Mouse (Mus musculus) C2C12 (cell line): ENCODE measurements around the gene Stx11. TPM values are rescaled to one million over a fixed set of nuclear protein-coding genes. Genes with fewer than 3 reads are reported as not detected.

Source experiments
- H3K27me3 ChIP-seq: one replicate; pipeline ENCODE4 v1.6.1; 2011; ENCODE audit not compliant: control insufficient read depth, insufficient read depth, insufficient read length
- H3K36me3 ChIP-seq: one replicate; pipeline ENCODE4 v1.6.1; 2011; ENCODE audit not compliant: control insufficient read depth, insufficient read depth
- H3K4me3 ChIP-seq: one replicate; pipeline ENCODE4 v1.5.1; 2011; ENCODE audit warnings: mild to moderate bottlenecking, control low read depth; ENCODE audit not compliant: poor library complexity, insufficient read depth, severe bottlenecking
- H3K79me2 ChIP-seq: one replicate; pipeline ENCODE4 v1.6.1; 2011; ENCODE audit not compliant: control insufficient read depth, insufficient read depth
- H3K79me3 ChIP-seq: one replicate; pipeline ENCODE4 v1.6.1; 2011; ENCODE audit warnings: low read depth, control low read depth
- H3ac ChIP-seq: one replicate; pipeline ENCODE3; 2011; ENCODE audit warnings: low read depth; ENCODE audit not compliant: control insufficient read depth, insufficient read length
- CEBPB ChIP-seq: IDR thresholded peaks from one replicate; pipeline ENCODE4 v1.6.1; 2011; ENCODE audit warnings: low read depth, mild to moderate bottlenecking, control low read depth, moderate library complexity
- CTCF ChIP-seq: IDR thresholded peaks from one replicate; pipeline ENCODE4 v1.5.1; 2011; ENCODE audit not compliant: control insufficient read depth, insufficient read depth, insufficient read length
- FOSL1 ChIP-seq: IDR thresholded peaks from one replicate; pipeline ENCODE4 v1.8.0; 2011; ENCODE audit warnings: mild to moderate bottlenecking, low read length; ENCODE audit not compliant: poor library complexity, insufficient read depth, severe bottlenecking
- MAX ChIP-seq: IDR thresholded peaks from one replicate; pipeline ENCODE4 v1.6.1; 2011; ENCODE audit warnings: mild to moderate bottlenecking, control low read depth
- MYOD1 ChIP-seq: IDR thresholded peaks from one replicate; pipeline ENCODE4 v1.6.1; 2011; ENCODE audit warnings: low read depth; ENCODE audit not compliant: control insufficient read depth, insufficient read length
- MYOG ChIP-seq: IDR thresholded peaks from one replicate; pipeline ENCODE4 v1.6.1; 2011; ENCODE audit not compliant: control insufficient read depth, insufficient read length; ENCODE audit errors: extremely low read depth
- USF1 ChIP-seq: IDR thresholded peaks from one replicate; pipeline ENCODE4 v1.6.1; 2011; ENCODE audit warnings: low read depth, mild to moderate bottlenecking, control low read depth, moderate library complexity
- polyA plus RNA-seq: library from polyadenylated mRNA; unstranded; fragments of >200 nt; fragmentation: generic; extraction: Trizol; gene quantifications from one replicate; pipeline ENCODE4 v1.2.1, GENCODE M21; 2012; ENCODE audit warnings: missing spikeins

Stx11 gene
- polyA plus RNA-seq, 1 experiment: 2.5 TPM

DNA sequence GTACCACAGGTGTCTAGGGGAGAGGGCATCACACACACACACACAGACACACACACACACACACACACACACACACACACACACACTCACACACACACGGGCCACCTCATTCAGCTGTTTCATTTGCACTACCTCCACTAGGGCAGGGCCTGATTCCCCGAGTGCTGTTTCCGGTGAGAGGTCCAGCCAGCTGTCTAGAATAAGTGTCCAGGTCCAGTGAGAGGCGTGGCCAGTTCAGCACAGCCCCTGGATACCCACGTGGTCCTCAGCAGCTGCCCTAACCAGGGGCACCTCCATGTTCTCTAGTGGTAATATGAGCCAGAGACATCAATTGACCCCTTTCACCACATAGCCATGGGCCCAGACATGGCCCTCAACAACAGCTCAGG is 60.0 kb downstream of the Stx11 start:
- H3K27me3 ChIP-seq: no peaks in the 10 kb centered on the region
- no peaks in the 10 kb centered on the region for H3K79me2 ChIP-seq
- H3ac ChIP-seq: no peak overlapping the region
- H3K4me3 ChIP-seq: no peak overlapping the region
- no peaks in the 10 kb centered on the region for H3K79me3 ChIP-seq
- H3K36me3 ChIP-seq: no peaks in the 10 kb centered on the region
- no peak for TF ChIP-seq MAX
- no peak for TF ChIP-seq FOSL1
- TF ChIP-seq CEBPB: no peak
- no peak for TF ChIP-seq CTCF
- TF ChIP-seq MYOG: no peak
- TF ChIP-seq USF1: no peak
- TF ChIP-seq MYOD1: no peak

DNA sequence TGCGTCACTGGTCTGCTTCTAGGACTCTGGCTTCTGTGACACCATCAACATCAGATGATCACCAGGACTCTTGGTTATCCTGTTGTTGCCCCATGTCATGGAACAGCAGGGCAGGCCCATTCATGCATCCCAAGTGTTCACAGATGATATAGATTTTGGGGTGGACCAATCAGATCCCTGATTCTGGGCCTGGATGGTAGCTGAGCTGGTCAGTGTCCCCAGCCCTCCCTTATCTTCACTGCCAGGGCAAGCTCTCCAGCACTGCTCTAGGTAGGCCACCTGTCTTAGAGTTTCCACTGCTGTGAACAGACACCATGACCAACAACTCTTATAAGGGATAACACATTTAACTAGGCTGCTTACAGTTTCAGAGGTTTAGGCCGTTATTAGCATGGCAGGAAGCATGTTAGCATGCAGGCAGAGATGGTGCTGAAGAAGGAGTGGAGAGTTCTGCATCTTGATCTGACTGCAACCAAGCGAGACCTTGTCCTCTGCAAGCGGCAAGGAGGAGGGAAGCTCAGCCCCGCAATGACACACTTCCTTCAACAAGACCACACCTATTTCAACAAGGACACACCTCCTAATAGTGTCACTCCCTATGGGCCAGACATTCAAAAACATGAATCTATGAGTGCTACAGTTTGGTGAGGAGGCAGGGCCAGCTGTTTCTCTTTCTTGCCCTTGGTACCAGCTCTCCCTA is 60.5 kb downstream of the Stx11 start:
- no peak overlapping the region for H3K4me3 ChIP-seq
- H3K79me3 ChIP-seq: no peaks in the 10 kb centered on the region
- no peaks in the 10 kb centered on the region for H3K36me3 ChIP-seq
- TF ChIP-seq MYOG (no peak), MAX (no peak), CTCF (no peak)
- no peaks in the 10 kb centered on the region for H3K79me2 ChIP-seq
- H3ac ChIP-seq: no peak overlapping the region
- H3K27me3 ChIP-seq: no peaks in the 10 kb centered on the region

DNA sequence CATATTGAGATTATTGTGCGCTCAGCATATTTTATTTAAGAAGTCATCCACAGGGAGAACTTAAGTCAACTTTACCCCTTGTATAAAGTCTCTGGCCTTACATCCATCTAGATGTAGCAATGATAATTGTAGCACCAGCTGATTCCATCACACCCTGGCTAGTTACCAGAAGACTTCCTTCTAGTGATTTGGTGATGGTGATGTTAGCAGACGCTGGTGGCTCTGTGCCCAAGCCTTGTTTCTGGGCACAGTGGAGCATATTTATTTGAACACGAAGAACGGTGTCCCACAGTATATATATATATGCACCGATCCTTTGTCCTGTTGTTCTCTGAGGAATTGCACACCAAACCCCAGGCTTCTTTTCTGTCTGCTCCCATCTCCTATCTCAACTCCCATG is 64.2 kb downstream of the Stx11 start:
- no peaks in the 10 kb centered on the region for H3K79me2 ChIP-seq
- TF ChIP-seq MAX: no peak
- no peak for TF ChIP-seq MYOD1
- TF ChIP-seq MYOG: no peak
- TF ChIP-seq CTCF: no peak
- TF ChIP-seq CEBPB: no peak
- no peak for TF ChIP-seq USF1
- no peak for TF ChIP-seq FOSL1

DNA sequence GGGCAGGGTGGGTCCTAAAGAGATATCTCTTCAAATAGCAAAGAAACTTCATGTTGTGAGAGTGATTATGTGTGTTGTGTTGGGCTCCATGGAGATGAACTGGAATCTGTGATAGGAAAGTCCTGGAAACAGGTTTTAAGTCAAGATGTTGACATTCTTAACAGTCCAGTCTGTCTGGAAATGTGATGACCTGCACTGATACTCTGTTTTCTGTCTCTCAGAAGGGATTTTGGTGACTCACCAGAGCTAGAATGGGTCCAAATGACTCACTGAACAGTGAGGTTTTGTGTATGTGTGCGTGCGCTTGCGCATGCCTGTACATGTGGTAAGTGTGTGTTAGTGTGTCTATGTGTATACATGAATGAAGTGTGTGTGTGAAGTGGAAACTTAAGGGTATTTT is 70.8 kb downstream of the Stx11 start:
- Histone ChIP-seq H3K36me3 (no peaks in the 10 kb centered on the region), H3K79me3 (no peaks in the 10 kb centered on the region), H3ac (no peak overlapping the region), H3K4me3 (no peak overlapping the region), H3K27me3 (no peaks in the 10 kb centered on the region), H3K79me2 (no peaks in the 10 kb centered on the region)
- no peak for TF ChIP-seq MYOD1
- peak; percentile 2 for TF ChIP-seq FOSL1

More for the DNA sequence above, 64.2 kb downstream of the Stx11 start:
- Histone ChIP-seq H3K36me3 (no peaks in the 10 kb centered on the region), H3ac (no peak overlapping the region), H3K4me3 (no peak overlapping the region), H3K79me3 (no peaks in the 10 kb centered on the region), H3K27me3 (no peaks in the 10 kb centered on the region)

DNA sequence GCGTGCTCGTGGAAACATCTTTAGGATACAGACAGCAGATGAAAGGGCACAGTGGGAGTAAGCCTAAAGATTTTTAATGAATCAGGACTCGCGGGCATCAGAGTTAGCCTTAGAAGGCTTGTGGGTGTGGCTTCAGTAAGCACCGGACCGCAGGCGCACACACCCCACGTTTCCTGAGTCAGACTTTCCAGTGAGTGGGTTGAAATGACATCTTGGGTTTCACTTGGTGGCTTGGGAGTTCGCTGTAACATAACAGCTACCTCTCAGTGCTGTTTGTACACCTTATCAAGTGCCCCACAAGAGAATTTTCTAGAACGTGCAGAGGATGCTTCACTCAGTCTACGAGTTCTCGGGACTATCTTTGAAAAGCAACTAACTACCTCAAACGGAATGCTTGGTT is 75.7 kb downstream of the Stx11 start:
- no peak for TF ChIP-seq USF1
- TF ChIP-seq FOSL1: peak; percentile 5
- H3K4me3 ChIP-seq: no peak overlapping the region
- H3K27me3 ChIP-seq: no peaks in the 10 kb centered on the region
- H3K79me2 ChIP-seq: no peaks in the 10 kb centered on the region
- H3K36me3 ChIP-seq: no peaks in the 10 kb centered on the region
- H3ac ChIP-seq: no peak overlapping the region
- H3K79me3 ChIP-seq: no peaks in the 10 kb centered on the region

Other genes starting within 250 kb of the Stx11 start
- 10.5 TPM for gene Utrn, start 94.9 kb downstream of the Stx11 start, polyA plus RNA-seq
- 43.7 TPM for gene Sf3b5, start 41.0 kb upstream of the Stx11 start, polyA plus RNA-seq
- gene Plagl1, start 96.2 kb upstream of the Stx11 start, polyA plus RNA-seq: 1.0 TPM
- not detected for gene Zc2hc1b, start 213.7 kb upstream of the Stx11 start, polyA plus RNA-seq
- gene Ltv1, start 228.9 kb upstream of the Stx11 start, polyA plus RNA-seq: 19.5 TPM